Mouse (Mus musculus) monocyte, adult 5-6 weeks (primary cell): Measurements from ENCODE around the gene Galnt6. TPM values are rescaled to one million over a fixed set of nuclear protein-coding genes. Genes with fewer than 3 reads are reported as not detected.

Experiments used
- ATAC-seq: fragments of 153-309, 156-312 bp; replicated peaks from 2 replicates; pipeline ENCODE4 v1.8.0; 2017; ENCODE audit warnings: mild to moderate bottlenecking; ENCODE audit not compliant: low TSS enrichment, insufficient number of reproducible peaks, severe bottlenecking, poor library complexity, low FRiP score
- total RNA-seq: library from RNA; stranded (forward); fragments of 200-1000, 200-491, 200-594 nt; gene quantifications from 3 replicates; pipeline ENCODE4 v1.2.3, GENCODE M21; 2017

The Galnt6 gene
- total RNA-seq, 1 experiment from 2014 or later = 43.8 TPM

GRCm38 (mm10) chr15:100670833-100671232 is 58.3 kb downstream of the Galnt6 start:
- no peak for ATAC-seq

- ATAC-seq = no peak
These were observed 59.2 kb downstream of the Galnt6 start for GRCm38 (mm10) chr15:100670004-100670403.

GRCm38 (mm10) chr15:100669337-100669736 is 59.8 kb downstream of the Galnt6 start, which contains the start of gene Bin2:
Bin2 (minus strand) TSS chr15:100669553.
- ATAC-seq = peak; percentile 72

GRCm38 (mm10) chr15:100667871-100668545 is 61.2 kb downstream of the Galnt6 start:
- ATAC-seq = no peak

GRCm38 (mm10) chr15:100667420-100667819 is 61.8 kb downstream of the Galnt6 start:
- ATAC-seq = no peak

GRCm38 (mm10) chr15:100666851-100667250 is 62.3 kb downstream of the Galnt6 start:
- ATAC-seq = no peak

- peak; percentile 21; the same call in 1 of the 2 replicates for ATAC-seq
These were observed 62.9 kb downstream of the Galnt6 start for GRCm38 (mm10) chr15:100666219-100666696.

- no peak for ATAC-seq
These were observed 63.6 kb downstream of the Galnt6 start for GRCm38 (mm10) chr15:100665411-100666218.

- peak; percentile 72 for ATAC-seq
These were observed 64.3 kb downstream of the Galnt6 start for GRCm38 (mm10) chr15:100664813-100665274.

- ATAC-seq = no peak
These were observed 68.4 kb downstream of the Galnt6 start for GRCm38 (mm10) chr15:100660805-100661204.

GRCm38 (mm10) chr15:100660306-100660705 is 68.9 kb downstream of the Galnt6 start:
- ATAC-seq = no peak

- no peak for ATAC-seq
These were observed 74.0 kb downstream of the Galnt6 start for GRCm38 (mm10) chr15:100655201-100655600.

GRCm38 (mm10) chr15:100654271-100654670 is 74.9 kb downstream of the Galnt6 start:
- no peak for ATAC-seq

GRCm38 (mm10) chr15:100651610-100652009 is 77.6 kb downstream of the Galnt6 start:
- no peak for ATAC-seq

- no peak for ATAC-seq
These were observed 79.1 kb downstream of the Galnt6 start for GRCm38 (mm10) chr15:100650111-100650510.

- ATAC-seq = no peak
These were observed 83.0 kb downstream of the Galnt6 start for GRCm38 (mm10) chr15:100646161-100646560.

GRCm38 (mm10) chr15:100642451-100642850 is 86.7 kb downstream of the Galnt6 start:
- no peak for ATAC-seq
